Mouse (Mus musculus) cerebellum, postnatal 4 days (tissue): ENCODE data around the gene Tcl1.
"Not testable (repeated sequence)": the region's sequence is repeated elsewhere in the genome, so short reads cannot be mapped to it uniquely, and the experiment has no call there.

ENCODE experiments used
- DNase-seq, 2 experiments: peaks; one replicate each; pipeline ENCODE4 v3.0.0; 2022; ENCODE audit warnings: low spot score in 2 of 2, mixed read lengths in 1 of 2

Gene Tcl1

DNA sequence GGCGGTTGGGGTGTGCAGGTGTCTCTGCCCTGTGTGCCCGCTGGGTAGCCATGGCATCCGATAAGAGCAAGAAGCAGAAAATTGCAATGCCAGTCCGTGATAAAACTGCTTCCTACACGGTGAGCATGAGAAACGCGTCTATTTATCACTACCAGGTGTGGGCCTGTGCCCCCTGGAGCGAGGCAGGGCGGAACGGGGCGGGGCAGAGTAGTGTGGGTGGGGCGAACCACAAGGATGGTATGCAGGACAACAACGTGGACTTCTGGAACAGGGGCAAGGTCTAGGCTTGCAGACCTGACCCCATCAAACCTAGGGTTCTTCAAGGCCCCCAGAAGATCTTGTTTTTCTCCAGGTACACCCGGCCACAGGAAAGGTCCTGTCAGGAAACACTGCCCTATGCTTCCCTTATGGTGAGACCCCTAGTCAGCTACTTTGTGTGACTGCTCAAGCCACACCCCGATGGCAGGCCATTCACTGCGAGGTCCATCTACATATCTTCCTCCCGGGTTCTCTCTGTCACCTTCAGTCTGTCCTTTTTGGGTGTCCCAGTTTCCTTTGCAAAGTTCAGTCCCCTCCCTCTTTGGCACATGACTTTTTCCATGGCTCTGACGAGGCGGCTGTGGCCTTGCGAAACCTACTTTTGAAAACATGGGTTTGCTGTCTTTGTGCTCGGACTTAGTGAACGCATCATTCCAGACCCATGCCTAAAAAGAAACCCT, at the start of gene Tcl1:
Tcl1 (minus strand) TSS at position 193 of the 719 bp plus-strand sequence.
- no peak for DNase-seq

- no peak for DNase-seq
Measured at GRCm38 (mm10) chr12:105271016-105271965, 48.7 kb upstream of the Tcl1 start.

GRCm38 (mm10) chr12:105267076-105267475, 44.5 kb upstream of the Tcl1 start:
- DNase-seq, result no peak

- DNase-seq, result no peak
Measured at GRCm38 (mm10) chr12:105266096-105266495, 43.5 kb upstream of the Tcl1 start.

DNA sequence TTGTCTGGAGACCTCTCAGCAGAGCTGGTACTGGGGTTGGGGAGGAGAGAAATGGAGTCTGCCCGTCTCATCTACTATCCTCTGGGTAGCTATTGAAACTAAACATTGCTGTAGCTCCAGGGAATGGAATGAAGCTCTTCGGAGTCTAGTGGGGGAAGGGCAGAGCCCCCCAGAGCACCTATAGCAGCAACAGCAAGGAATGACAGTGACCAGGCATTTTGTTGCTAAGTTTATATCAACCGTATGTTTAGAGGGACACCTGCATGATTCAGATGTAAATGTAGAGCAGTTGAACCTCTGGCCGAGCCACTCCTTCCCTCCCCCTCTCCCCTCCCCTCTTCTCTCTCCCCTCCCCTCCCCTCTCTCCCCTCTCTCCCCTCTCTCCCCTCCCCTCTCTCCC, 36.6 kb upstream of the Tcl1 start:
- DNase-seq, result no peak

DNA sequence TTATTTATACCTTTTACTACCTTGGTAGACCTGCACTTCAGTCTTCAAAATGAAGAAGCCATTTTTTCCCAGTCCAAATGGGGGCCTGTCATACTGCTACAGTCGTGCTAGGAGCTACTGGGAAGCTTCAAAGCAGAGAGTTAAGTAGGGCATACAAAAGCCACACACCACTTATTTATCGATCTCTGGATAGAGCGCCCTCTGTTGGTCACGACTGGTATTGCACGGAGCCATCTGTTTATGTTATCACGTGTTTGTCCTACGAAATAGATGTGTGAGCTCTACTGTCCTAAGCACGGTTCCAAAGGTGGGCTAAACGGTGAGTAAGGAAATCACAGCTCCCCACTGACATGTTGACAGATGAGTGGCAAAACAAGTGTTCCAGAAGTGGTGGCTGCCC, 36.2 kb upstream of the Tcl1 start:
- peak in 1 of 2 experiments; percentile 30 for DNase-seq

DNA sequence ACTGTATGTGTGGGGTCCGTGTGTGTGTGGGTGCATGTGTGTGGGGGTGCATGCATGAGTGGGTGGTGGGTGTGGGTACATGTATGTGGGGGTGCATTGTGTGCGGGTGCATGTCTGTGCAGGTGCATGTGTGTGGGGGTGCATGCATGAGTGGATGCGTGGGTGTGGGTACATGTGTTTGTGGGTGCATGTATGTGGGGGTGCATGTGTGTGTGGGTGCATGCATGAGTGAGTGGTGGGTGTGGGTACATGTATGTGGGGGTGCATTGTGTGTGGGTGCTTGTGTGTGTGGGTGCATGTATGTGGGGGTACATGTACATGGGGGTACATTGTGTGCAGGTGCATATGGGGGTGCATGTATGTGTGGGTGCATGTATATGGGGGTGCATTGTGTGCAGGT, 31.2 kb upstream of the Tcl1 start:
- no peak for DNase-seq

GRCm38 (mm10) chr12:105248763-105249233, 26.2 kb upstream of the Tcl1 start:
- DNase-seq, result peak in 1 of 2 experiments; percentile 43

GRCm38 (mm10) chr12:105239060-105239459, 16.5 kb upstream of the Tcl1 start:
- no peak for DNase-seq

GRCm38 (mm10) chr12:105235091-105235490, 12.5 kb upstream of the Tcl1 start:
- no peak for DNase-seq

GRCm38 (mm10) chr12:105234362-105234761, 11.8 kb upstream of the Tcl1 start:
- no peak for DNase-seq

DNA sequence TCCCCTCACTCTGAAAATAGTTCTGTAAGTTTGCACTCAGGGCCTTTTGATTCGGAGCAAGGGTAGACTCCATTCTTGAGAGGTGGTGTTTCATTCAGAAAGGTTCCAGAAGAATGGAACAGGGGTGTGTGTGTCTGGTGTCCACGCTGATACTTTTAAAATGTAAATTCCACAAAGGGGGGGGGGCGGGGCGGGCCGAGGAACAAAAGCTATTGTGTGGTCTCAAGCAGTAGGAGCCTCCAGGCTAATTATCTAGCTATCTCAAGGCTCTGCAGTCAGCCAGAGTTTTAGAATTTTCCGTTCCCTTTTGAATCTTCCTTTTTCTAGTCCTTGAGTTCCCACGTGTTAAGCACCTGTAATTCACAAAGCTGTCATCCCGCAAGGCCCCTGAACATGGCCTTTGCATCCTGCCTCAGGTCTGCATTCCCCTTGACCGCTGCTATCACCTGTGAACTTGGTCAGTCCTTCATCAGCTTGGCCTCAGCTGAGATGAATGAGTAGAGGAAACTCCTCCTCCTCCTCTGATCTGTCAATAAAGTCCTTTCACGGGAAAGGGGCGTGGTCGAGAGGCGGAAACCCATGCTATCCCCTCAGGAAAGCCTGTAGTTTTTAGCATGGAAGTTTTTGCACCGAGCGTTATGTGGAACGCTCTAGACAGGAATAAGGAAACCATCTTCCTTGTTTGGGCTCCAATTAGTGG, 2.2 kb upstream of the Tcl1 start:
- no peak for DNase-seq

DNA sequence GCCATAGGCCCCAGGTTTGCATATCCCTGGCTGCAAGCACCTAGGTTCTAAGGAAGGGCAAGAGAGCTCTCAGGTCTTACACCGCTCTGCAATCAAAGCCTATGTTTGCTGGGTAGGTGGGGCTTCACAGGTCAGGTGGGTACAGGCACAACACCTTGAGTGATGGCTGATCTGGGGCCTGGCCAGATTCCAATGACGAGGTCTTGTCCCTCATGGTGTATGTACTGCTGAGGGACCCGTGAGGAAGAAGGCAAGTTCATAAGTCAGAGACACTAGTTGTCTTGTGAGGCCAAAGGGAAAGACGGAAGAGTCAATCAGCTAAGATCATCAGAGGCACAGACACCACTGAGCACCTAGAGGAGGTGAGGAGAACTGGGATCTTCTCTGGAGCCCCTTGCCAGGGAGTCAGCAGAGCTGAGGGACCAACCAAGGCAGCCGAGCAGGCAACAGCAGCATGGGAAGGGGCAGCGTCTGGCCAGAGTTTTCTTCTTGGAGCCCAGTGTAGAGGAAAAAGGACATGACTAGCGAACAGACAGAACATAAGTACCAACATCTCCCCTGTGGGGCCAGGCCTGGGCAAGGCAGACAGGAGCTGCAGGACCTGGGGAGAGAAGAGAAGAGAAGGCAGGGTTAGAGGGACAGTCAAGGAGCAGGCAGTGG, 5.4 kb downstream of the Tcl1 start:
- no peak for DNase-seq

DNA sequence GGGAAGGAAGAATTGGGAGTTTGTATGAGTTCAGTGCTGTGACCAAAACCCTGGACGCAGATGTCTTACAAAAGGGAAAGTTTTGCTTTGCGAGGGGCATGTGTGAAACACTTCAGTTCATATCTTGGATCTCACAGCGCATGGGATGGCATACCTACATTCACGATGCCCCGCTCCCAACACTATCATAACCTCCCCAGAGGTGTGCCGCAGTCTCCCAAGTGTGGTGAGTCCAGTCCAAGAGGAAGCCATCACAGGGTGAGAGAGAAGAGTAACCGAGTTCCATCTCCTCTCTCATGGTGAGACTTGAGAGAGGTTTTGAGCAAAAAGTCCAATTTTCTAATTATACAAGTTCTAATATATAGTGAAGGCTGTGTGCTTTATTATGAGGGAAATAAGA, 13.4 kb downstream of the Tcl1 start:
- DNase-seq, result no peak

DNA sequence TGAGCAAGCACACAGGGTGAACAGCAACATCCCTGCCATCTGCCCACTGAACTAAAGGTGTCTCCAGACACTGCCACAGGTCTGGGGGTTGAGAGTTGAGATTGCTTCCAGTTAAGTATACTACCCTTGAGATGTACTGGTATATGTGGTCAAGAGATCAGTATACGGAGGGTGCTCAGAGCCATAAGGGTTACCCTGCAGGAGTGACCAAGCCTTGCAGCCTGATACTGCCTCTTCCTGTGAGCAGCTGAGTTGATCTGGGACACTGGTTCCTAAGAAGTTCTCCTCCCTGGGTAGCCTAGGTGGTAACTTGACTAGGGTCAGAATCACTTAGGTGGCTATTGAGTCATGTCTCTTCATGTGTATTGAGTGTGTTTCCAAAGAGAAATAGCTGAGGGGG, 14.2 kb downstream of the Tcl1 start:
- no peak for DNase-seq

DNA sequence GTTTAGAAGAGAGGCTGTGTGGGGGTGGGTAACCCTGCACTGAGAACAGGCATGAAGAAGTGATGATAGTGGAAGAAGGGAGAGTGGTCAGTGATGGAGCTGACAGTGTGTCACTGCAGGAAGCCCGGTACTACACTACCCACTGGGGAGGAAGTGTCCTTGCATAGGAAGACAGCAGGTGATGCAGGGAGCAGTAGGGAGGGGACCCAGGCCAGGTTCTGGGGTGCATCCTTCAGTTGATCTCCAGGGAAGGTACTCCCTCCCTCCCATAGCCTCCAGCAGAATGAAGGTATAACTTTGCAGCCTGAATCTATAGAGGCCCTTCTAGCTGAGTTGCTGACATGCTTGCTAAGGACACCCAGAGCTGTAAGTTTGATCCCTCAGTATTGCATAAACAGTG, 15.5 kb downstream of the Tcl1 start:
- DNase-seq, result no peak

DNA sequence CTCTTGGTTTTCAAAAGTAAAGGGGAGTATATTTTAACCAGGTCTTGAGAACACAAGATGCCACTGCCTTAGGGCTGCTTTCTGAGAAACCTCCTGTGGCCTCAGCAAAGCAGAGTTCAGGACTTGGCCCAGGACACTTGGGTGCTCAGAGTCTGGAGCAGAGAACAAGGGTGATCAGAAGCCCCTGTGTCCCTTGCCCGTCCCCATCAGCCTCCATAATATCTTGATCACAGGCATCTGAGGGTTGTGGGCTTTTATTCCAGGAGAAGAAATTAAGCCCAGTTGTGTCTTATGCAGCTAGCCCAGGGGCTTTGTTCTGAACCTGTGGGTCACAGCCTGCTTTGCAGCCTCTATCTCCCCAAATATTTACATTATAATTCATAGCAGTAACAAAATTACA, 20.9 kb downstream of the Tcl1 start, which contains the start of gene Tcl1b4:
Tcl1b4 (plus strand) TSS at position 301 of the 400 bp plus-strand sequence.
- not testable (repeated sequence) for DNase-seq

DNA sequence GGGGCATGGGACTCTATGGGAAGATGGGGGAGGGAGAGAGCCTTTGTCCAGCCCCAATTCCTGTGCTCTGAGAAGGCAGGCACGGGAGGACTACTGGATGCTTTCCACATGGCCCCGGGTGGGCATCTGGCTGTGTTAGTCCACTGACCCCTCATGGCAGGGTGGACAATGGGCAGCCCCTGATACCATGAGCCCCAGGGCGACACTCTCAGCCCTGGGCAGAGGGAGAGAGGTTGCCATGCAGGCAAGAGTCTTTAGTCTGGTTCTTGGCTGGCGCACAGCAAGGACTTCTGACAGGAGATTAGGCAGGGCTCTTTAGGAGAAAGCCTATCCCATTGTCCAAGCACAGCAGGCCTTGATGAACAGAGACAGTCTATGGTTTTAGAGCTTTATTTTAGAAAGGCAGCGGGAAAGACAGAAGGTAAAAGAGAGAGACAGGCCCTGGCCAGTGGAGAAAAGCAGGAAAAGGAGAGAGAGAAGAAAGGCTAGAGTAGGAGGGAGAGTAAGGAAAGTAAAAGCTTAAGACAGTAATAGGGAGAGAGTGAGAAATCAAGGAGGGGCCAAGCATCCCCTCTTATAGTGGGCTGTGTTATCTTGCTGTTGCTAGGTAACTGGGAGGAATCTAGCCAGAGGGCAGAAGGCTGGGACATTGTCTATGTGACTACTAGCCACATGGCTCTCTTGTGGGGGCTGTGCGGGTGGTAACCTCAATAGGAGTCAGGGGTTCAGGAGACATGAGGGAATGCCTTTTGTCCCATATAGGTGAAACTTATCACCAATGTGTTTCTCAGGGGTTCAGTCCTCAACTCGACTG, 22.7 kb downstream of the Tcl1 start:
- DNase-seq, result not testable (repeated sequence)

DNA sequence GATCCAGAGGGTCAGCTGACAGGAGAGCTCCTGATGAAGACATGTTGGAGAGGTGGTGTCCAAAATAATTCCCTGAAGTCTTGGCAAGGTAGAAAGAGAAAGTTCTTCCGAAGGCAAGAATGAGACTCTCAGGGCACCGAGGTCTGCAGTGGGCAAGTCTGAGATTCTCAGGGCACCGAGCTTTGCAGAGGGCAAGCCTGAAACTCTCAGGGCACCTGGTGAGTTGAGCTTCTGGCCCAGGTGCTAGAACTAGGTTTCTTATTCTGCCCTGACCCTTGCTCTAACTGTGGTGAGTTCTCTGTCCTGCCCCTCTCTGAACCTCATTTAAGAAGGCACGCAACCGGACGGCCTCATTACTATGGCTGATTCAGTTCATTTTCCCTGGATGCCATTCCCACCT, 31.9 kb downstream of the Tcl1 start, which contains the start of gene Tcl1b3:
Tcl1b3 (plus strand) TSS at position 301 of the 400 bp plus-strand sequence.
- DNase-seq, result not testable (repeated sequence)

GRCm38 (mm10) chr12:105188980-105189379, 33.6 kb downstream of the Tcl1 start:
- DNase-seq, result peak in 1 of 2 experiments; percentile 11
